Mouse (Mus musculus) kidney, embryonic 14.5 days (tissue): ENCODE measurements around the gene Utp14a. TPM values are rescaled to one million over a fixed set of nuclear protein-coding genes. Genes with fewer than 3 reads are reported as not detected.
"Not testable (repeated sequence)": the region's sequence is repeated elsewhere in the genome, so short reads cannot be mapped to it uniquely, and the experiment has no call there.

Source experiments
- ATAC-seq: fragments of 200-750 bp; cut with Nextera tagmentation; 2 replicates; pipeline ENCODE4 v1.8.0; 2017; ENCODE audit warnings: moderate number of reproducible peaks, mild to moderate bottlenecking, moderate TSS enrichment, moderate library complexity; ENCODE audit not compliant: low FRiP score, low TSS enrichment
- H3K27ac ChIP-seq: fragments of 300-500 bp; sonication (generic); 2 replicates; pipeline ENCODE4 v1.5.1; 2014; ENCODE audit warnings: low read depth, mild to moderate bottlenecking, low read length, moderate library complexity, mixed read lengths
- H3K27me3 ChIP-seq: fragments of 300-500 bp; sonication (generic); 2 replicates; pipeline ENCODE4 v1.6.1; 2014; ENCODE audit warnings: mild to moderate bottlenecking, low read length; ENCODE audit not compliant: control insufficient read depth, insufficient read depth
- H3K36me3 ChIP-seq: fragments of 300-500 bp; sonication (generic); 2 replicates; pipeline ENCODE4 v1.6.1; 2014; ENCODE audit warnings: low read length, mixed read lengths; ENCODE audit not compliant: control insufficient read depth, insufficient read depth
- H3K4me1 ChIP-seq: fragments of 300-500 bp; sonication (generic); 2 replicates; pipeline ENCODE4 v1.6.1; 2014; ENCODE audit warnings: low read length, mixed read lengths; ENCODE audit not compliant: control insufficient read depth, insufficient read depth
- H3K4me2 ChIP-seq: fragments of 300-500 bp; sonication (generic); replicated peaks from 2 replicates; pipeline ENCODE4 v1.6.1; 2014; ENCODE audit warnings: low read depth, mild to moderate bottlenecking, low read length
- H3K4me3 ChIP-seq: fragments of 300-500 bp; sonication (generic); 2 replicates; pipeline ENCODE4 v1.5.1; 2014; ENCODE audit warnings: mild to moderate bottlenecking, low read length
- H3K9ac ChIP-seq: fragments of 300-500 bp; sonication (generic); 2 replicates; pipeline ENCODE4 v1.6.1; 2014; ENCODE audit warnings: low read depth, mild to moderate bottlenecking, low read length, moderate library complexity
- H3K9me3 ChIP-seq: fragments of 300-500 bp; sonication (generic); 2 replicates; pipeline ENCODE4 v1.6.1; 2016; ENCODE audit warnings: low read length; ENCODE audit not compliant: control insufficient read depth
- WGBS: fragments of 180-500 bp; shearing (Covaris S2); extraction: QIAGEN DNeasy Blood & Tissue Kit; methylation state at CpG from one replicate; pipeline ENCODE4 v1.1.7; 2014; 5-methylcytosine and 5-hydroxymethylcytosine counted together
- polyA plus RNA-seq: library from polyadenylated mRNA; unstranded; fragments of >200 nt; fragmentation: Nextera tagmentation; extraction: Ambion mirVana; gene quantifications from 2 replicates; pipeline ENCODE4 v1.2.1, GENCODE M21; 2014

Gene Utp14a
- polyA plus RNA-seq: 20.3 and 21.9 TPM in 2 replicates

DNA sequence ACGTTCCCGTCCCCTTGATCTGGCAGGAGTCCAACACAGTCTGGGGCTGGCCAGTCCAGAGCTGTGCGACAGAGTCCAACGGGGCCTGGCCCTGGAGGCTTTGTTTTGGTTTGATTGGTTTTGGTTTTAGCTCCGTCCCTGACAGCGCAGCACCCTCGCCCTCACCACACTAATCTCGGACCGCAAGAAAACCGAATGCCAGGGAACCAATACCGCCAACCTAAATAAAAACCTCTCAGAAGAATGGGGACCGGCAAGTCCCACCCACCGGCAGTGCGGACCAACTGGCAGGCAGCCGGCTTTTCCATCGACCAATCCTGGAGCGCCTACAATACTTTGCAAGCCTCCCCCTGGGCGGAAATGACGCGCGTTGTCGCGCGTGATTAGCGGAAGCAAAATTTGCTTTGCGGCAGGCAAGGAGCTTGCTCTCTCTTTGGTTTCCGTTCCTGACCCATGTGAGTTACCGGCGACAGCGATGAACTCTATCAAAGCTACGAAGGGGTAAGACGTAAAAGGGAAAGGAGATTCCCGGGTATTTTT, at the start of gene Utp14a:
Utp14a (plus strand) TSS at position 395 of the 540 bp plus-strand sequence.
- Histone ChIP-seq H3K36me3 (peaks cover 1% of the 10 kb centered on the region; the same call in 1 of the 2 replicates), H3K27ac (peak within 1 kb of the TSS; percentile 76; the same call in 1 of the 2 replicates), H3K9me3 (no peaks in the 10 kb centered on the region), H3K9ac (peak within 1 kb of the TSS; percentile 53; the same call in 1 of the 2 replicates), H3K27me3 (no peaks in the 10 kb centered on the region), H3K4me2 (peak within 1 kb of the TSS; percentile 50), H3K4me1 (no peaks in the 10 kb centered on the region), H3K4me3 (peak within 1 kb of the TSS; percentile 52)
- WGBS: 12% methylated on average over 33 of the region's 33 CpGs
- ATAC-seq: peak; percentile 99

DNA sequence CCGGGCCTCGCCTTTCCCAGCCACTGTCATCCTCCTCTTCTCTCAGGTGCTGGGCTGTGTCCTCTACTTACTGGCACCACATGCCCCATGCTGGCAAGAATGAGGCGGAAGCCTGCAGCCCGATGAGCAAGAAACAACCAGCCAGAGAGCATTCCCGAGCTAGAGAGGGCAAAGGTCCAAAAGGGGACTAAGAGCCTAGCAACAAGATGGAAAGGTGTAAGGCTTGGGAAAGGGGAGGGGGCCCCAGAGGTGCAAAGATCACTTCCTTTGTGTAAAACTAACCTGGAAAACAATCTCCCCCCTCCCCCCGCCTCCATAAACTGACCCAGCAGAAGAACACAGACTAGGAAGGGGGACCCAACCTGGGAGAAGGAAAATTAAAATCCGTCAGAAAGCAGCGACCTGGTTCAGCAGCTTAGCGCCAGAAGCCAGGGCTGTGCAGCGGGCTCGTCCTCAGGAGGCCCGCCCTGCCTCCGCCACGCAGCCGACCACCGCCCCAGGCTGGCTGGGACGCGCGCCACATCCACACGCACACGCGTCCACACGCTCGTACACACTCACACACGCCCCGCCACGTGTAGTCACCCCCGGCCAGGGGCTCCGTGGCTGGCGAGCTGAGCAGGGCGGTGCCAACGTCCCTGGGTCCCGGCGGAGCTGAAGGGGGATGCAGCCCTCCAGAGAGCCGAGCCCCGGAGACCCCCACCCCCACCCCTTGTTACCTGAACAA, 48.7 kb upstream of the Utp14a start:
- Histone ChIP-seq H3K9me3 (no peaks in the 10 kb centered on the region), H3K4me1 (no peaks in the 10 kb centered on the region)
- 18% methylated on average over 35 of the region's 36 CpGs for WGBS

DNA sequence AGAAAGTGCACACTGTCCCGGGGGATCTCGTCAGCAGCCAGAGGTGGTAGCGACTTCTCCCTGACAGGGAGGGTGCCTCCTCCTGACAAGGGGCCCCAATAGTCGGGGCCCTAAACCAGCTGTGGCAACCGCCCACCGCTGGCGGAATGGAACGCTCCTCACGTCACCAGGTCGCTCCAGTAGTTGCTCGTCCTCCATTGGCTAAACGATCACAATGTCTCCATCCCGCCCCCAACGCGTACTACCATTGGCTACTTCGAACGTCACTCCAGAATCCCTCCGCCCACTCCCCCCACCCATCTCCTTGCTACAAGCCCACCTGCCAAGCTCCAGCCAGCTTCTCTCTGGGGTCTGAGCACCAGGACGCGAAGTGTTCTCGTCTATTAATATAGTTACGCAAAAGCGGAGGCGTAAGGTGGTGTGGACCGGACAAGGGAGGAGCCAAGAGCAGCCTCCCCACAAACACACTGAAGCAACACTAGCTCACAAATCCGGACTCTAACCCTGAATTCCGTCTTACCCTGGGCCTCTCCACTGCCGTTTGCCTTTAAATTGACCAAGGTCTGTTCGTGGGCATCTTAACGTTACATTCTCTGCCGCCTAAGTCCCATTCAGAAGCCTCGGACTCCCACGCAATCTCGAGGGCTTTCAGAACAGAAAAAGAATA, 48.0 kb upstream of the Utp14a start, which contains the start of gene Zdhhc9:
Zdhhc9 (minus strand) TSS at position 360 of the 667 bp plus-strand sequence.
- ATAC-seq: peak; percentile 99
- Histone ChIP-seq H3K4me1 (no peaks in the 10 kb centered on the region), H3K27me3 (no peaks in the 10 kb centered on the region), H3K4me3 (peak within 1 kb of the TSS; percentile 62), H3K27ac (no peak within 1 kb of the TSS), H3K9ac (peak within 1 kb of the TSS; percentile 51), H3K9me3 (no peaks in the 10 kb centered on the region), H3K36me3 (no peaks in the 10 kb centered on the region), H3K4me2 (peak within 1 kb of the TSS; percentile 51)
- 22% methylated on average over 34 of the region's 34 CpGs for WGBS

More for the DNA sequence above, 48.7 kb upstream of the Utp14a start:
- H3K36me3 ChIP-seq: no peaks in the 10 kb centered on the region
- H3K27me3 ChIP-seq: no peaks in the 10 kb centered on the region
- H3K4me3 ChIP-seq: peak overlapping the region; percentile 62
- ATAC-seq: peak; percentile 85
- H3K4me2 ChIP-seq: peak overlapping the region; percentile 51
- H3K9ac ChIP-seq: peak overlapping the region; percentile 51
- no peak overlapping the region for H3K27ac ChIP-seq

GRCm38 (mm10) chrX:48209746-48210145, 46.9 kb upstream of the Utp14a start:
- not testable (repeated sequence) for ATAC-seq, H3K9ac ChIP-seq, H3K4me3 ChIP-seq, H3K36me3 ChIP-seq, H3K4me1 ChIP-seq, H3K4me2 ChIP-seq, H3K27ac ChIP-seq, H3K27me3 ChIP-seq, H3K9me3 ChIP-seq
- 96% methylated on average over 2 of the region's 4 CpGs for WGBS

GRCm38 (mm10) chrX:48219468-48219867, 37.2 kb upstream of the Utp14a start:
- H3K4me1 ChIP-seq: no peaks in the 10 kb centered on the region
- WGBS: 85% methylated on average over 5 of the region's 5 CpGs
- ATAC-seq: no peak

DNA sequence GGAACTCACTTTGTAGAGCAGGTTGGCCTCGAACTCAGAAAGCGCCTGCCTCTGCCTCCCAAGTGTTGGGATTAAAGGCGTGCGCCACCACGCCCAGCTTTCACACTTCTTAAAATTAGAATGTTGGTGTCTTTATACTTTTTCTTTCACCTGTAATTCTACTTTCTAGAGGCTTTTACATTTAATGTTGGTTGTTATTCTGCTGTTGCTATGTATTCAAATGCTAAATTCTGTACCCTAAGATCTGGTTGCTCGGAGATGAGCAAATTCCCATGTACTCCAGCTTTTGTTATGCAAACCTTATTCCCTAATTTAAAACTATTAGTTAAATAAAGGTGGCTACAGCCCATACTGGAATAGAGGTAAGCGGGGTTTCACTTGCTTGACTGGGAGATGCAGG, 34.0 kb upstream of the Utp14a start:
- H3K9ac ChIP-seq: no peak overlapping the region
- H3K4me3 ChIP-seq: no peak overlapping the region
- H3K27ac ChIP-seq: no peak overlapping the region
- H3K27me3 ChIP-seq: no peaks in the 10 kb centered on the region
- H3K36me3 ChIP-seq: no peaks in the 10 kb centered on the region
- WGBS: 84% methylated on average over 7 of the region's 7 CpGs
- H3K9me3 ChIP-seq: no peaks in the 10 kb centered on the region
- no peak for ATAC-seq
- H3K4me1 ChIP-seq: no peaks in the 10 kb centered on the region
- H3K4me2 ChIP-seq: no peak overlapping the region

More at GRCm38 (mm10) chrX:48219468-48219867, 37.2 kb upstream of the Utp14a start:
- no peak overlapping the region for H3K9ac ChIP-seq
- no peak overlapping the region for H3K4me2 ChIP-seq
- no peaks in the 10 kb centered on the region for H3K36me3 ChIP-seq
- no peak overlapping the region for H3K4me3 ChIP-seq
- H3K9me3 ChIP-seq: no peaks in the 10 kb centered on the region
- no peaks in the 10 kb centered on the region for H3K27me3 ChIP-seq
- no peak overlapping the region for H3K27ac ChIP-seq

- Histone ChIP-seq H3K27me3 (no peaks in the 10 kb centered on the region), H3K9me3 (no peaks in the 10 kb centered on the region), H3K36me3 (no peaks in the 10 kb centered on the region), H3K4me1 (no peaks in the 10 kb centered on the region), H3K9ac (no peak overlapping the region), H3K4me3 (no peak overlapping the region), H3K4me2 (no peak overlapping the region), H3K27ac (no peak overlapping the region)
- 85% methylated on average over 7 of the region's 7 CpGs for whole genome bisulfite sequencing
- no peak for ATAC-seq
These were observed 30.4 kb upstream of the Utp14a start for GRCm38 (mm10) chrX:48226225-48226624.

- 59% methylated on average over 7 of the region's 7 CpGs for WGBS
- ATAC-seq: no peak
- Histone ChIP-seq H3K4me1 (no peaks in the 10 kb centered on the region), H3K4me3 (no peak overlapping the region), H3K36me3 (no peaks in the 10 kb centered on the region), H3K27me3 (no peaks in the 10 kb centered on the region), H3K9ac (no peak overlapping the region), H3K9me3 (no peaks in the 10 kb centered on the region), H3K4me2 (no peak overlapping the region), H3K27ac (no peak overlapping the region)
These were observed 22.2 kb upstream of the Utp14a start for GRCm38 (mm10) chrX:48234417-48234816.
